Mouse (Mus musculus) limb, embryonic 15.5 days (tissue): ENCODE data around the gene Ntan1. TPM values are rescaled to one million over a fixed set of nuclear protein-coding genes. Genes with fewer than 3 reads are reported as not detected.

ENCODE experiments used
- ATAC-seq: fragments of 200-750 bp; cut with Nextera tagmentation; 2 replicates; pipeline ENCODE4 v1.8.0; 2017; ENCODE audit warnings: low read depth, moderate TSS enrichment; ENCODE audit not compliant: insufficient number of reproducible peaks, low FRiP score, low TSS enrichment
- H3K27ac ChIP-seq: fragments of 300-500 bp; sonication (generic); 2 replicates; pipeline ENCODE4 v1.5.1; 2015; ENCODE audit warnings: moderate library complexity, mild to moderate bottlenecking, inconsistent platforms
- H3K27me3 ChIP-seq: fragments of 300-500 bp; sonication (generic); 2 replicates; pipeline ENCODE4 v1.6.1; 2015; ENCODE audit warnings: inconsistent platforms
- H3K36me3 ChIP-seq: fragments of 300-500 bp; sonication (generic); 2 replicates; pipeline ENCODE4 v1.6.1; 2015; ENCODE audit warnings: inconsistent platforms
- H3K4me1 ChIP-seq: fragments of 300-500 bp; sonication (generic); 2 replicates; pipeline ENCODE4 v1.6.1; 2015; ENCODE audit warnings: inconsistent platforms
- H3K4me2 ChIP-seq: fragments of 300-500 bp; sonication (generic); 2 replicates; pipeline ENCODE4 v1.6.1; 2015; ENCODE audit warnings: mild to moderate bottlenecking, inconsistent platforms
- H3K4me3 ChIP-seq: fragments of 300-500 bp; sonication (generic); 2 replicates; pipeline ENCODE4 v1.5.1; 2015; ENCODE audit warnings: mild to moderate bottlenecking, inconsistent platforms
- H3K9ac ChIP-seq: fragments of 300-500 bp; sonication (generic); 2 replicates; pipeline ENCODE4 v1.6.1; 2015; ENCODE audit warnings: inconsistent platforms
- H3K9me3 ChIP-seq: fragments of 300-500 bp; sonication (generic); 2 replicates; pipeline ENCODE4 v1.6.1; 2016; ENCODE audit warnings: inconsistent platforms
- WGBS: fragments of 180-500 bp; shearing (Covaris S2); methylation state at CpG from one replicate; pipeline ENCODE4 v1.1.7; 2015; 5-methylcytosine and 5-hydroxymethylcytosine counted together
- microRNA-seq: library from miRNA; unstranded; fragments of <30 nt; microRNA quantifications from one replicate; pipeline ENCODE4, GENCODE M21; 2016
- polyA plus RNA-seq: library from polyadenylated mRNA; unstranded; fragments of >200 nt; fragmentation: Nextera tagmentation; extraction: Ambion mirVana; gene quantifications from 2 replicates; pipeline ENCODE4 v1.2.1, GENCODE M21; 2015

Ntan1 gene
- polyA plus RNA-seq, 1 experiment from 2014 or later, result 192 TPM

DNA sequence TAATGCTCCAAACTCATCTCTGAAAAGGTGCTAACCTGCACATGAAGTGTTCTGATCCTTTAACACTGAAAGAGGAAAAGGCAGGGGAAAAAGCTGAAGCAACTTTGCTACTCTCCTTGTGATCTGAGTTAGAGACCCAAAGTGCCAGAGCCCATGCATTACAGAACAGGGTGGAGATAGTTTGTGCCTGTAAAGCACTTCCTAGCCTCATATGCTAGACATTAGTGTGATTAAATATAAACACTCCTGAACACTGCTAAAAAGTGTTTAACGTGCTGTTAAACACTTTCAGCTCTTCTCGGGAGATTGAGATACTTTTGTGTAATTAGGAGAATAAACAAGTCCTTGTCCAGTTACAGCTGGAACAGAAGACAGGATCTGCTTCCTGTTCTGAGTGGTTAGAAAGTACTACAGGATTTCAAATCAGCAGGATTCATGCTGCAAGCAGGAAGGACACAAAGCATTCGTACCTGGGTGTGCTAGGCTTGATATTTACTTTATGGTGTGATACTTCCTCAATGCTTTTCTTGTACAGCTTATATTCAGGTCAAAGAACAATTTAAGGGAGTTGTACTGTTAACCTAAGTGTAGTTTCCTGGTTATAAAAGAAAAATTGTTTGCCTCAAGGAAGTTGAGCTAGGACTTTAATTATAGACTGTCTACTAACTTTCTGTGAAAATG is 64.6 kb downstream of the Ntan1 start:
- Histone ChIP-seq H3K27me3 (no peaks in the 10 kb centered on the region), H3K36me3 (peaks cover 21% of the 10 kb centered on the region), H3K4me1 (no peaks in the 10 kb centered on the region), H3K9me3 (no peaks in the 10 kb centered on the region), H3K9ac (no peak overlapping the region), H3K4me2 (no peak overlapping the region), H3K4me3 (no peak overlapping the region), H3K27ac (no peak overlapping the region)
- WGBS, result 30% methylated on average over 3 of the region's 3 CpGs
- ATAC-seq, result no peak

Small RNAs within 50 kb of the gene (microRNA-seq; reads per million reads assigned to microRNA genes)
- not detected for gene Gm27734

Other genes with a start within 250 kb of the Ntan1 start
- 39.6 and 41.4 TPM in 2 replicates for gene Parn, start 150.7 kb upstream of the Ntan1 start, polyA plus RNA-seq
- 51.7 and 54.5 TPM in 2 replicates for gene Bfar, start 147.0 kb upstream of the Ntan1 start, polyA plus RNA-seq
- gene 3110001I22Rik, start 146.9 kb upstream of the Ntan1 start, polyA plus RNA-seq, result 4.8 and 4.9 TPM in 2 replicates
- 0.31 and 0.36 TPM in 2 replicates for gene Pla2g10, start 87.9 kb upstream of the Ntan1 start, polyA plus RNA-seq
- 56.0 and 59.2 TPM in 2 replicates for gene Rrn3, start 38.1 kb upstream of the Ntan1 start, polyA plus RNA-seq
- 105 and 118 TPM in 2 replicates for gene Pdxdc1, start 84.3 kb downstream of the Ntan1 start, polyA plus RNA-seq
- 6.3 and 7.7 TPM in 2 replicates for gene Mpv17l, start 84.3 kb downstream of the Ntan1 start, polyA plus RNA-seq
- 1.3 and 1.4 TPM in 2 replicates for gene 2900011O08Rik, start 167.8 kb downstream of the Ntan1 start, polyA plus RNA-seq
- not detected in 2 replicates for gene Ifitm7, start 168.0 kb downstream of the Ntan1 start, polyA plus RNA-seq